21 mouse cellular contexts compared by ENCODE assay signal in genomic region chr13:103315113-103315708, GRCm38 (mm10). TPM values are rescaled to one million over a fixed set of nuclear protein-coding genes. Genes with fewer than 3 reads are reported as not detected.
A peak's percentile ranks its signal among the peaks of the same experiment; 100 is the strongest.
DNase-seq lines count a peak whose midpoint lies in the region; ATAC-seq lines count a peak whose summit lies in the region.
"Had no signal": no experiment of that assay in that cellular context is flagged by ENCODE, and none has a peak within 500 bp of the region (broad histone marks: within the 10 kb centered on the region; RNA-seq: fewer than 3 reads in every experiment).

No protein-coding gene starts in this region.

- peaks cover 24% of the 10 kb centered on the region for H3K4me1 ChIP-seq in hindbrain, embryonic 12.5 days
- peaks cover 28% of the 10 kb centered on the region for H3K4me1 ChIP-seq in hindbrain, embryonic 10.5 days (replicated peaks)
- peaks cover 38% of the 10 kb centered on the region for H3K4me1 ChIP-seq in limb, embryonic 13.5 days
- H3K4me1 ChIP-seq in limb, embryonic 10.5 days = peaks cover 13% of the 10 kb centered on the region
- no peaks in the 10 kb centered on the region for H3K4me1 ChIP-seq in neural tube, embryonic 14.5 days (ENCODE audit: control insufficient read depth, insufficient read depth, low read length)
- H3K4me1 ChIP-seq: forebrain, embryonic 13.5 days; liver, embryonic 15.5 days had no signal

- no peak overlapping the region for H3K9ac ChIP-seq in hindbrain, embryonic 12.5 days
- no peak overlapping the region for H3K9ac ChIP-seq in limb, embryonic 13.5 days
- H3K9ac ChIP-seq in neural tube, embryonic 14.5 days (replicated peaks; ENCODE audit: low read depth, low read length) = no peak overlapping the region
- H3K9ac ChIP-seq: embryonic facial prominence, embryonic 13.5 days; forebrain, embryonic 13.5 days; liver, embryonic 15.5 days had no signal

- H3K9me3 ChIP-seq in hindbrain, embryonic 12.5 days (replicated peaks) = no peaks in the 10 kb centered on the region
- H3K9me3 ChIP-seq in hindbrain, embryonic 10.5 days = no peaks in the 10 kb centered on the region
- no peaks in the 10 kb centered on the region for H3K9me3 ChIP-seq in limb, embryonic 13.5 days
- H3K9me3 ChIP-seq in limb, embryonic 10.5 days (replicated peaks) = no peaks in the 10 kb centered on the region
- no peaks in the 10 kb centered on the region for H3K9me3 ChIP-seq in neural tube, embryonic 14.5 days (ENCODE audit: control insufficient read depth, low read length)
- H3K9me3 ChIP-seq: embryonic facial prominence, embryonic 13.5 days; forebrain, embryonic 13.5 days; heart, embryonic 10.5 days; liver, embryonic 15.5 days had no signal

- no peaks in the 10 kb centered on the region for H3K36me3 ChIP-seq in hindbrain, embryonic 12.5 days
- no peaks in the 10 kb centered on the region for H3K36me3 ChIP-seq in hindbrain, embryonic 10.5 days
- H3K36me3 ChIP-seq in limb, embryonic 13.5 days = no peaks in the 10 kb centered on the region
- no peaks in the 10 kb centered on the region for H3K36me3 ChIP-seq in limb, embryonic 10.5 days
- H3K36me3 ChIP-seq in neural tube, embryonic 14.5 days (ENCODE audit: control insufficient read depth, insufficient read depth, low read length) = no peaks in the 10 kb centered on the region
- H3K36me3 ChIP-seq: embryonic facial prominence, embryonic 13.5 days; heart, embryonic 10.5 days; liver, embryonic 15.5 days had no signal

- ATAC-seq in hindbrain, embryonic 12.5 days (ENCODE audit: low FRiP score) = 0 out of 2 replicates have a peak, but pooled peaks have one; percentile 40
- ATAC-seq in limb, embryonic 13.5 days (ENCODE audit: low FRiP score, low read depth) = peak; percentile 84
- ATAC-seq in neural tube, embryonic 14.5 days (ENCODE audit: low read depth) = peak; percentile 69; the same call in 1 of the 2 replicates
- ATAC-seq: forebrain, embryonic 13.5 days; intestine, embryonic 16.5 days; Patski had no signal

- H3K4me3 ChIP-seq in hindbrain, embryonic 12.5 days = no peak overlapping the region
- H3K4me3 ChIP-seq in hindbrain, embryonic 10.5 days = no peak overlapping the region
- H3K4me3 ChIP-seq in limb, embryonic 13.5 days = no peak overlapping the region
- no peak overlapping the region for H3K4me3 ChIP-seq in limb, embryonic 10.5 days
- H3K4me3 ChIP-seq in neural tube, embryonic 14.5 days (ENCODE audit: low read depth, low read length) = no peak overlapping the region
- H3K4me3 ChIP-seq: embryonic facial prominence, embryonic 13.5 days; forebrain, embryonic 13.5 days; heart, embryonic 10.5 days; liver, embryonic 15.5 days had no signal

- H3K4me2 ChIP-seq in hindbrain, embryonic 12.5 days (replicated peaks) = no peak overlapping the region
- no peak overlapping the region for H3K4me2 ChIP-seq in limb, embryonic 13.5 days (replicated peaks)
- no peak overlapping the region for H3K4me2 ChIP-seq in neural tube, embryonic 14.5 days (ENCODE audit: low read depth, low read length)
- H3K4me2 ChIP-seq: embryonic facial prominence, embryonic 13.5 days; forebrain, embryonic 13.5 days; liver, embryonic 15.5 days had no signal

- WGBS in hindbrain, embryonic 12.5 days = 37% methylated on average over 10 of the region's 10 CpGs
- 35% methylated on average over 10 of the region's 10 CpGs for WGBS in hindbrain, embryonic 10.5 days
- 42% methylated on average over 10 of the region's 10 CpGs for WGBS in limb, embryonic 13.5 days
- 77% methylated on average over 10 of the region's 10 CpGs for WGBS in limb, embryonic 10.5 days
- WGBS in neural tube, embryonic 14.5 days = 50% methylated on average over 10 of the region's 10 CpGs

- no peak for DNase-seq in hindbrain, embryonic 10.5 days (ENCODE audit: low spot score)
- no peak for DNase-seq in limb, embryonic 10.5 days (ENCODE audit: low spot score)
- DNase-seq in retina, embryonic 14.5 days (ENCODE audit: low spot score) = peak; percentile 44
- DNase-seq in retina, postnatal 1 day = no peak
- no peak for DNase-seq in left cerebral cortex, postnatal 36 days (ENCODE audit: low spot score in 2 of 2)
- DNase-seq: adrenal gland, adult 2 months; cerebellum, adult 2 months; cerebellum, postnatal 25 days; kidney, postnatal 36 days; liver had no signal

- intact Hi-C loops in left cerebral cortex, postnatal 36 days (cut with DNase I) = no loop called here

- H3K27me3 ChIP-seq in hindbrain, embryonic 12.5 days = peaks cover 4% of the 10 kb centered on the region; the same call in 1 of the 2 replicates
- H3K27me3 ChIP-seq in hindbrain, embryonic 10.5 days (ENCODE audit: insufficient read depth, poor library complexity, severe bottlenecking) = no peaks in the 10 kb centered on the region
- H3K27me3 ChIP-seq in limb, embryonic 13.5 days = no peaks in the 10 kb centered on the region
- H3K27me3 ChIP-seq in limb, embryonic 10.5 days (ENCODE audit: low read depth, poor library complexity, severe bottlenecking) = no peaks in the 10 kb centered on the region
- no peaks in the 10 kb centered on the region for H3K27me3 ChIP-seq in neural tube, embryonic 14.5 days (ENCODE audit: control insufficient read depth, insufficient read depth, low read length)
- H3K27me3 ChIP-seq: embryonic facial prominence, embryonic 13.5 days; forebrain, embryonic 13.5 days; liver, embryonic 15.5 days; Patski had no signal

- no peak overlapping the region for H3K27ac ChIP-seq in hindbrain, embryonic 12.5 days
- H3K27ac ChIP-seq in hindbrain, embryonic 10.5 days = no peak overlapping the region
- H3K27ac ChIP-seq in limb, embryonic 13.5 days = no peak overlapping the region
- H3K27ac ChIP-seq in limb, embryonic 10.5 days = no peak overlapping the region
- H3K27ac ChIP-seq in neural tube, embryonic 14.5 days (ENCODE audit: low read depth, low read length) = no peak overlapping the region
- H3K27ac ChIP-seq: embryonic facial prominence, embryonic 13.5 days; forebrain, embryonic 13.5 days; heart, embryonic 10.5 days; liver, embryonic 15.5 days; macrophage; stomach, postnatal 0 days had no signal

RNA-seq across cellular contexts. Expression of gene Mast4, which starts 19.1 kb away (rescaled TPM):
- 36.2 and 38.2 TPM in 2 replicates for polyA plus RNA-seq in hindbrain, embryonic 12.5 days (2016; fragmentation: Nextera tagmentation; extraction: Ambion mirVana)
- 19.3 and 20.9 TPM in 2 replicates for polyA plus RNA-seq in hindbrain, embryonic 10.5 days (2016; fragmentation: Nextera tagmentation; extraction: Ambion mirVana)
- polyA plus RNA-seq in limb, embryonic 13.5 days (2015; fragmentation: Nextera tagmentation; extraction: Ambion mirVana) = 23.2 and 27.9 TPM in 2 replicates
- polyA plus RNA-seq in limb, embryonic 10.5 days (2016; fragmentation: Nextera tagmentation; extraction: Ambion mirVana) = 16.8 and 21.5 TPM in 2 replicates
- 27.9 and 33.0 TPM in 2 replicates for polyA plus RNA-seq in neural tube, embryonic 14.5 days (2014; fragmentation: Nextera tagmentation; extraction: Ambion mirVana)
- 10 to 100 TPM; 45.7 to 56.6 TPM for total RNA-seq in left cerebral cortex, postnatal 36 days (2021)
